Mouse (Mus musculus) heart, postnatal 0 days (tissue): ENCODE measurements around the gene Crygb.

Experiments used
- CTCF ChIP-seq: IDR thresholded peaks from 2 replicates; pipeline ENCODE4 v1.5.1; 2016; ENCODE audit warnings: antibody characterized with exemption, control low read depth, low read depth
- EP300 ChIP-seq: IDR thresholded peaks from 2 replicates; pipeline ENCODE4 v1.6.1; 2016; ENCODE audit warnings: antibody characterized with exemption, low read depth

GRCm38 (mm10) chr1:65103273-65103672 is 21.2 kb upstream of the Crygb start, which contains the start of gene Cryga:
- TF ChIP-seq CTCF (no peak), EP300 (no peak)
